Mouse (Mus musculus) kidney, embryonic 16.5 days (tissue): ENCODE measurements around the gene 1190005I06Rik. TPM values are rescaled to one million over a fixed set of nuclear protein-coding genes. Genes with fewer than 3 reads are reported as not detected.

Source experiments
- ATAC-seq: fragments of 200-750 bp; cut with Nextera tagmentation; 2 replicates; pipeline ENCODE4 v1.8.0; 2017; ENCODE audit warnings: moderate TSS enrichment; ENCODE audit not compliant: low FRiP score, low TSS enrichment
- H3K27ac ChIP-seq: fragments of 300-500 bp; sonication (generic); 2 replicates; pipeline ENCODE4 v1.5.1; 2014; ENCODE audit warnings: low read length
- H3K27me3 ChIP-seq: fragments of 300-500 bp; sonication (generic); 2 replicates; pipeline ENCODE4 v1.6.1; 2014; ENCODE audit warnings: low read length, control low read depth, mixed read lengths; ENCODE audit not compliant: insufficient read depth
- H3K36me3 ChIP-seq: fragments of 300-500 bp; sonication (generic); 2 replicates; pipeline ENCODE4 v1.6.1; 2014; ENCODE audit warnings: low read length, control low read depth, mixed read lengths; ENCODE audit not compliant: insufficient read depth
- H3K4me1 ChIP-seq: fragments of 300-500 bp; sonication (generic); 2 replicates; pipeline ENCODE4 v1.6.1; 2014; ENCODE audit warnings: low read length, control low read depth, mixed read lengths; ENCODE audit not compliant: insufficient read depth
- H3K4me2 ChIP-seq: fragments of 300-500 bp; sonication (generic); replicated peaks from 2 replicates; pipeline ENCODE4 v1.6.1; 2014; ENCODE audit warnings: low read depth, low read length
- H3K4me3 ChIP-seq: fragments of 300-500 bp; sonication (generic); 2 replicates; pipeline ENCODE4 v1.5.1; 2014; ENCODE audit warnings: mild to moderate bottlenecking, low read length
- H3K9ac ChIP-seq: fragments of 300-500 bp; sonication (generic); replicated peaks from 2 replicates; pipeline ENCODE4 v1.6.1; 2014; ENCODE audit warnings: low read length
- H3K9me3 ChIP-seq: fragments of 300-500 bp; sonication (generic); 2 replicates; pipeline ENCODE4 v1.6.1; 2016; ENCODE audit warnings: low read length, control low read depth
- WGBS: fragments of 180-500 bp; shearing (Covaris S2); extraction: QIAGEN DNeasy Blood & Tissue Kit; methylation state at CpG from one replicate; pipeline ENCODE4 v1.1.7; 2014; 5-methylcytosine and 5-hydroxymethylcytosine counted together
- polyA plus RNA-seq: library from polyadenylated mRNA; unstranded; fragments of >200 nt; fragmentation: Nextera tagmentation; extraction: Ambion mirVana; gene quantifications from 2 replicates; pipeline ENCODE4 v1.2.1, GENCODE M21; 2015

1190005I06Rik gene
- polyA plus RNA-seq, 1 experiment from 2014 or later: 2.4 TPM

GRCm38 (mm10) chr8:120607885-120608284 lies 39.5 kb downstream of the 1190005I06Rik start:
- Histone ChIP-seq H3K4me3 (no peak overlapping the region), H3K27me3 (no peaks in the 10 kb centered on the region), H3K27ac (no peak overlapping the region), H3K9me3 (no peaks in the 10 kb centered on the region), H3K9ac (no peak overlapping the region), H3K4me2 (no peak overlapping the region), H3K4me1 (peaks cover 7% of the 10 kb centered on the region), H3K36me3 (no peaks in the 10 kb centered on the region)
- 6% methylated on average over 7 of the region's 7 CpGs for whole genome bisulfite sequencing
- no peak for ATAC-seq

GRCm38 (mm10) chr8:120607460-120607859 lies 40.0 kb downstream of the 1190005I06Rik start:
- Histone ChIP-seq H3K4me3 (no peak overlapping the region), H3K27ac (no peak overlapping the region), H3K36me3 (no peaks in the 10 kb centered on the region), H3K27me3 (no peaks in the 10 kb centered on the region), H3K4me2 (no peak overlapping the region), H3K9ac (no peak overlapping the region), H3K9me3 (no peaks in the 10 kb centered on the region), H3K4me1 (peaks cover 11% of the 10 kb centered on the region)
- no peak for ATAC-seq
- WGBS: 78% methylated on average over 9 of the region's 9 CpGs

GRCm38 (mm10) chr8:120602672-120603071 lies 44.8 kb downstream of the 1190005I06Rik start:
- Histone ChIP-seq H3K9me3 (no peaks in the 10 kb centered on the region), H3K27ac (peak overlapping the region; percentile 44), H3K36me3 (no peaks in the 10 kb centered on the region), H3K4me1 (peaks cover 20% of the 10 kb centered on the region), H3K27me3 (no peaks in the 10 kb centered on the region), H3K9ac (no peak overlapping the region), H3K4me2 (no peak overlapping the region), H3K4me3 (no peak overlapping the region)
- peak; percentile 55 for ATAC-seq
- 35% methylated on average over 6 of the region's 6 CpGs for WGBS

GRCm38 (mm10) chr8:120599504-120599903 lies 47.9 kb downstream of the 1190005I06Rik start:
- Histone ChIP-seq H3K4me2 (no peak overlapping the region), H3K9ac (no peak overlapping the region), H3K36me3 (no peaks in the 10 kb centered on the region), H3K27ac (no peak overlapping the region), H3K4me1 (peaks cover 17% of the 10 kb centered on the region), H3K27me3 (no peaks in the 10 kb centered on the region), H3K9me3 (no peaks in the 10 kb centered on the region), H3K4me3 (no peak overlapping the region)
- 58% methylated on average over 7 of the region's 7 CpGs for WGBS
- ATAC-seq: no peak

- H3K4me2 ChIP-seq: peak overlapping the region; percentile 38
- ATAC-seq: peak; percentile 24; the same call in 1 of the 2 replicates
- H3K36me3 ChIP-seq: no peaks in the 10 kb centered on the region
- WGBS: 18% methylated on average over 24 of the region's 24 CpGs
- no peaks in the 10 kb centered on the region for H3K9me3 ChIP-seq
- H3K27ac ChIP-seq: no peak overlapping the region
- H3K4me3 ChIP-seq: peak overlapping the region; percentile 20; the same call in 1 of the 2 replicates
- H3K9ac ChIP-seq: peak overlapping the region; percentile 31; the same call in 1 of the 2 replicates
- H3K4me1 ChIP-seq: peaks cover 17% of the 10 kb centered on the region
- no peaks in the 10 kb centered on the region for H3K27me3 ChIP-seq
Observed at GRCm38 (mm10) chr8:120598579-120598978, 48.9 kb downstream of the 1190005I06Rik start.

GRCm38 (mm10) chr8:120595963-120596362 lies 51.5 kb downstream of the 1190005I06Rik start:
- Histone ChIP-seq H3K4me1 (peaks cover 8% of the 10 kb centered on the region; the same call in 1 of the 2 replicates), H3K27me3 (no peaks in the 10 kb centered on the region), H3K9me3 (no peaks in the 10 kb centered on the region), H3K4me3 (no peak overlapping the region), H3K27ac (no peak overlapping the region), H3K4me2 (no peak overlapping the region), H3K9ac (no peak overlapping the region), H3K36me3 (no peaks in the 10 kb centered on the region)
- no peak for ATAC-seq
- 10% methylated on average over 5 of the region's 5 CpGs for WGBS

GRCm38 (mm10) chr8:120594571-120594970 lies 52.9 kb downstream of the 1190005I06Rik start:
- Histone ChIP-seq H3K27me3 (no peaks in the 10 kb centered on the region), H3K4me3 (no peak overlapping the region), H3K9me3 (no peaks in the 10 kb centered on the region), H3K27ac (no peak overlapping the region), H3K9ac (no peak overlapping the region), H3K36me3 (no peaks in the 10 kb centered on the region), H3K4me1 (peaks cover 14% of the 10 kb centered on the region), H3K4me2 (no peak overlapping the region)
- 87% methylated on average over 5 of the region's 5 CpGs for WGBS
- no peak for ATAC-seq

GRCm38 (mm10) chr8:120591587-120592292 lies 55.7 kb downstream of the 1190005I06Rik start:
- Histone ChIP-seq H3K9me3 (no peaks in the 10 kb centered on the region), H3K27me3 (no peaks in the 10 kb centered on the region), H3K4me1 (peaks cover 13% of the 10 kb centered on the region), H3K9ac (no peak overlapping the region), H3K4me2 (no peak overlapping the region), H3K36me3 (0 out of 2 replicates have a peak, but pooled peaks cover 6% of the 10 kb centered on the region), H3K4me3 (no peak overlapping the region), H3K27ac (no peak overlapping the region)
- ATAC-seq: no peak
- 70% methylated on average over 10 of the region's 10 CpGs for WGBS

- WGBS: 47% methylated on average over 2 of the region's 2 CpGs
- Histone ChIP-seq H3K27me3 (no peaks in the 10 kb centered on the region), H3K9ac (peak overlapping the region; percentile 72), H3K9me3 (no peaks in the 10 kb centered on the region), H3K27ac (peak overlapping the region; percentile 64; the same call in 1 of the 2 replicates), H3K4me2 (peak overlapping the region; percentile 73), H3K4me3 (peak overlapping the region; percentile 49), H3K36me3 (peaks cover 7% of the 10 kb centered on the region; the same call in 1 of the 2 replicates), H3K4me1 (peaks cover 15% of the 10 kb centered on the region)
- no peak for ATAC-seq
Observed at GRCm38 (mm10) chr8:120589921-120590320, 57.5 kb downstream of the 1190005I06Rik start.
